Mouse (Mus musculus) adipocyte (in vitro differentiated cells): ENCODE measurements at regions not wholly inside any gene's neighbourhood (a gene's known extent, or its start where the extent isn't known, plus 50 kb on each side); places are given as distances from the start of the nearest gene placed in this dataset.
"Not testable (repeated sequence)": the region's sequence is repeated elsewhere in the genome, so short reads cannot be mapped to it uniquely, and the experiment has no call there.

Source experiments
- DNase-seq: peaks from one replicate; pipeline ENCODE4 v3.0.0-alpha.2; 2016; ENCODE audit warnings: low spot score

DNA sequence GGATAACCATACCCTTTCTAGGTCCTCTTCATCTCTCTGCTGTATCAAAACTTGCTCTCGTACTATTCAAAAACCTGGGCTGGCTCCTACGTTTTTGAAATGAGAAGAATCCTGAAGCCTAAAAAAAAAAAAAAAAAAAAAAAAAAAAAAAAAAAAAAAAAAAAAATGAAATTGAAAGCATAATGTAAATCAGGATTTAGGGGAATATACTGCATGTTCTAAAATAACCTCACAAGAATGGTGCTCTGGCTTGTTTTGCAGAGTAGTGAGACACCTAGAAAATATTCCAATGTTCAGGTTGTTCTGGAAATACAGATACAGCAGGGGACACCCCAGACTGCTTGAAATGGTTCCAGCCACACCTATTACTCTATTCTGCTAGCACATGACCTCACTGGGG, 442.0 kb downstream of the Lmo7 start:
- DNase-seq: no peak

- DNase-seq: no peak
Measured at GRCm38 (mm10) chr14:102161291-102162284, 431.8 kb downstream of the Lmo7 start.

- not testable (repeated sequence) for DNase-seq
Measured at GRCm38 (mm10) chr14:102150410-102150809, 420.7 kb downstream of the Lmo7 start.

DNA sequence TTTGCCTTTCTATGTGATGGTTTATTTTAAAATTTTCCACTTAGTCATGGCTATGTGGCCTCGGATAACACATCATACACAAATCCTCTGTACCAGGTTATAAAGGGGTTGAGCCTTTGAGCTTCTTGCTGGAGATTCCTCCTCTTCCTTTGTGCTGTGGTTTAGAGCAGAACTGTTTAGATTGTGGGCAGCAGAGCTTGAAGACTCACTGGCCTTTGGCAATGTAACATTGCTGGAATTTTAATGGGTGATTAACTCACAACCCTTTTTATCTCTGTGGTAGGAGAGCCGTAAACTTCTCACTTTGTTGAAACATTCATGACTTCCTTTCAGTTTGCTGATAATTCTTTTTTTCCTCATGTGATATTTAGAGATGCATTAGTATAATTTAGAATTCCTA, 413.0 kb downstream of the Lmo7 start:
- no peak for DNase-seq

DNA sequence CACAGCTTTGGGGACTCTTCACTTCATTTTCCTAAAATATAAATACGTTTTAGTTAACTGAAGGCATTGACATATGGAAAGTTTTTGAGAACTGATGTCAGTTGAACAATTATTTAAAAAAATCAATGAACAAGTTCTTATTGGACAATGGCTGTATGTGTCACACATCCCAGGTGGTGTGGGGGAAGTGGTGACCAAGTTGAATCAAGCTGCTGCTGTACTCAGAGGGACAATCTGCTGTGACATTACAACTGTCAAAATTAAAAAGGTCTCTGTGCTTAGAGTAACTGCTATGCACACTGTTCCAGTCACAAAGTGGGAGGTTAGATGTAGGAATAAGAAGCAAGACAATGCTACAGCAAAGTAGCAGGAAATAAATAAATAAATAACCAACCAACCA, 409.2 kb downstream of the Lmo7 start:
- no peak for DNase-seq

DNA sequence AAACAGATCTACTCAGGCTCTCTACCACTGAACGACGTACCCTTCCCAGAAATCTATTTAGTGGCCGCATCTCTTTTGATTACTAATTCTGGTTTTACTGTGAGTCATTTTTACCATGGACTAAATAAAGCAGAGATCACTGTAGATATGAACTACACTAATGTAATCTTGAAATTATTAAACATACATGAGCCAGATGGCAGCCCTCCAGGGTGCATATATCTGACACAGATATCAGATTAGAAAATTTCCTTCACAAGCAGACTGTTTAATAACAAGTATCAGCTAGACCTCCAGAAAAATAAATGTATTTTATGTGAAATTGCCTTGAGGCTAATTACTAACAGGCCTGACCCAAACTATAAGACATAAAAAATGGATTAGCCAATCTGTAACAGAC, 388.4 kb downstream of the Lmo7 start:
- no peak for DNase-seq

DNA sequence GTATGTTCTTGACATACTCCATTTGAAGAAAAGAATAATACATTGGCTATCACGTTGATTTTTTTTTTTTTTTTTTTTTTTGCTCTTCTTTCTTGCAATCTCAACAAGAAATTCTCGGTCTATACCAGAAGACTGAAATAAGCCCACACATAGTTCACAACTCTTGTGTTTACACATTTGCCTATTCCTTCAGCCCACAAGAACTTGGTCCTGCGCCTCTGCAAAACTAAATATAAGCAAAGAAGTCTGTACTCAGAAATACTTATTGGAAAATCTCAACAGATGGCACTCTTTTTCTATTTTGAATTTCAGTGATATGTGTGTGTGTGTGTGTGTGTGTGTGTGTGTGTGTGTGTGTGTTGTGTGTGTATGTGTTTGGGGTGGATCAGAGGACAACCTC, 376.4 kb downstream of the Lmo7 start:
- no peak for DNase-seq

DNA sequence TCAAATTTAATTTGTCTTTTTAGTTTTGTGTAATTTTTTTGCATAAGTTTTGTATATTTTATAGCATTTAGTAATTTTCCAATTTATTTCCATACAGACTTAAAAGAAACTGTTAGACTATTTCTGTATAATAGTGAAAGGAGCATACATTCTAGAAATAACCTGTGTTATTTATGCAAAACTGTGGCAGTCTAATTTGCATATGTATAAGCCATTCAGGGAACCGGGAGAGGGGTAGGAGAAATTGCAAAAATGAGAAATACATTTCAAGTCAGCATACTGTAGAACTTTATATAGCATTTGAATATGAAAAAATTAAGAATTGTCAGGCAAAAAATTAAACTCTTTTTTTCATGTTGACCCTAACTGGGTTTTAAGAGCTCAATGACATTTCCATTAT, 364.3 kb downstream of the Lmo7 start:
- no peak for DNase-seq

DNA sequence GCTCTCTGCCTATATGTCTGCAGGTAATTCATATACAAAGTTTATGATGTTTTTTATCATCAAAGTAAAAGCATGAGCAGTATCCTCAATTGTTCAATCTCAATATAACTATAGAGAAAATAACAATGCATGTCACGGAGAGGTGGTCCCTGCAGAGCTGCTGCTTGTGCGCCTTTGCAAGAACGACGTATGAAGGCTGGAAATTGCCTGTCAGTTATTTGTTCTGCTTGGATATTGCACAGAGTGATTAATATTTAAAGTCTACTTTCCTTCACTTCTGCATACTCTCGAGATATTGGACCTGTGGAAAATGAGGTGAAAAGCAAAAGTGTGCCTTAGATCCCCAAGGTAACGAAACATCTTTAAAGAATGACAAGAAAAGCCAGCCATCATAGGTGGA, 362.8 kb downstream of the Lmo7 start:
- no peak for DNase-seq

- no peak for DNase-seq
Measured at GRCm38 (mm10) chr14:102048932-102049331, 319.2 kb downstream of the Lmo7 start.

DNA sequence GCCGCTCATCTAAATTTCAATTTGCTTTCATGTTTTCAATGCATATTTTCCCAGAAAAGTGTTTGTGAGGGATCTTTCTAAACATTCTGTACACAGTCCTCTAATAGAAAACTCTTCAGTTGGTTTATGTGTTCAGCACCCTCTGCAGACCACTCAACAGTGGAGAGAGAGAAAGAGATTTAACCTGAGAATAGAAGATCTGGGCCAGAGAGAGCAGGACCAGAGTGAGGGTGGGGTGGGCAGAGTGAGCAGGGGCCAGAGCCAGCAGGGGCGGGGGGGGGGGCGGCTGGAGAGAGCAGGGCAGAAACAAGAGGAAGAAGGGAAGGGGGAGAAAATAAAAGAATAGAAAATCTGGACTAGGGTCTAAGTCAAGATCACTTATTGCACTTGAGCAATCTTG, 318.7 kb downstream of the Lmo7 start:
- no peak for DNase-seq

DNA sequence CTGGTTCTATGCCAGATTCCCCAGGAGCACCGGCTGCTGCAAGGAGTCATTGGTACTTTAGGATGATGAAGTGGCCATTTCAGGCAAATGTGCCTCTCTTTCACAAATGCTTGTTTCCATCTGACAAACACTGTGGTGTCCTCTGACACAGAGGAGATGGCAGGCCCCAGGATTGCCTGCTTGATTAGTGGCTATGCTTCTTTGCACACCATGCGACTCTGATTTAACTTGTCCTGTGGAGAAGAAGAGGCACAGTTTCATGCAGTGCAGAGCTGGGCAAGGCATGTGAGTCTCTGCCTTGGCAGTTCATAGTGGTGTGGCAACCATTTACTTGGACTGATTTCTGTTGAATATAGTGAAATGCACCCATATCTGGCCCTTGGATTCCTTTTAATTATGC, 308.4 kb downstream of the Lmo7 start:
- DNase-seq: no peak

GRCm38 (mm10) chr14:102037487-102037886, 307.7 kb downstream of the Lmo7 start:
- DNase-seq: no peak

- no peak for DNase-seq
Measured at GRCm38 (mm10) chr14:102031047-102031903, 301.5 kb downstream of the Lmo7 start.

DNA sequence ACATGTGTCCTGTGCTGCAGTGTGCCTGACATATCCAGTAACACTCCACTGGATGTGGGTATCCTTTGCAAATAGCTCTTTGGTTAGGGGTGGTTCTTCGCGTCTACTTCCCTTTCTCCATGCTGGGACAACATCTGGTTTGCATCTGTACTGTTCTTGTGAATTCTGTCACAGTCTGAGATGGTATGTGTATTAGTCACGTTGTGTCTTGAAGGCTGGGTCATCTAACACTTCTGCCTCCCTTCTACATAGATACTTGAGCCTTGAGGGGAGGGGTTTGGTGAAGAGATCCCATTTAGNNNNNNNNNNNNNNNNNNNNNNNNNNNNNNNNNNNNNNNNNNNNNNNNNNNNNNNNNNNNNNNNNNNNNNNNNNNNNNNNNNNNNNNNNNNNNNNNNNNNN, 294.9 kb downstream of the Lmo7 start:
- DNase-seq: no peak

DNA sequence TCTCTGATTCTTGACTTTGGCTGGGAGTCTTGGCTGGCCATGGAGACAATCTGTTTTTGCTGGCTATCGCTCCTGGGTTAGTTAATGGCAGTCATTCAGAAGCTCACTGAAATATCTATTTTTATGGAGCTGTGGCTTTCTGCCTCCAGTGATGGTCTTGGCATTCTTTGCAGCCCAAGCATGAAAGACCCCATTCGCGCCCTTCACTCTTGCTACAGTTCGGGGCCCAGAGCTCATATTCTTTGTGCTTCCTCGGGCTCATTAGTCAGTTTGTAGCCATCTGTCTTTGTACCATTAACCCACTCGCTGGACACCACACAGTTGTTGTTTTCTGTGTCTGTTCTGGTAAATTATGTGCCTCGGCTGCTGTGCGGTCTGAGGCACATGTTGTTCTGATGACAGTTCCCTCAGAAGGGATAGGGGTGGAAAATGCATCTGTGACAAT, 290.4 kb downstream of the Lmo7 start:
- DNase-seq: peak; percentile 10

DNA sequence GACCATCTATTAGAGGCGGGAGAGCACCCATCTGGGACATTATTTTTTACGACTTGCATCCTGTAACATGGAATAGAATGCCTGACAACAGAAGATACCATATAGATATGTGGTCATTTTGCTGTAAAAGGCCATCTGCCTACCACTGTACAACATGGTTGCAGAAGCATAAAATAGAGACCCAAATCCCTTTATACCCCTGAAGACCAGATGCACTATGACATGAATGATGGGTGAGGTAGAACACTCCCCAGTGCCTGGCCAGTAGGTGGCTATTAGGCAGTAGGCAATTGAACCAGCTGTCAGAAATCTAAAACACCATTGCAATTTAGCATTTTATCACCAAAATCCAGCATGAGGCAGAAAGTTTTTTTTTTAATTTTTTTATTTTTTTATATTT, 289.6 kb downstream of the Lmo7 start:
- DNase-seq: no peak

DNA sequence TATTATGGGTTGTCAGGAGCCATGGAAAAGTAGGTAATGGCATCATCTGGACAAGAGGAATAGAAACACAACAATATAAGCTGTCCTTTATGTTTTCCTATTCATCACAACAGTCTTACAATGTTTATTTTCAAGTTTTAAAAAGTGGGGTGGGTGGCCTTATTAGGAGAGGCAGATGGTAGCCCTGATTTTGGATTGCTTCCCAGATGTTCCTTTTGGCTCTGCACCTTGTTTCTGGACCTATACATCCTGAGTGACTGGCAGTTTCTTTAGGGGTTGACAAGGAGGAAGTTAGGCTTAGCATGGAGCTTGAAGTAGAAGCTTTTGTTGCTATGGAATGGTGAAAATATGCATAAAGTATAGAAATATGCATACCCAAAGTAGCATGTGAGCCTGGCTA, 286.8 kb downstream of the Lmo7 start:
- DNase-seq: no peak

DNA sequence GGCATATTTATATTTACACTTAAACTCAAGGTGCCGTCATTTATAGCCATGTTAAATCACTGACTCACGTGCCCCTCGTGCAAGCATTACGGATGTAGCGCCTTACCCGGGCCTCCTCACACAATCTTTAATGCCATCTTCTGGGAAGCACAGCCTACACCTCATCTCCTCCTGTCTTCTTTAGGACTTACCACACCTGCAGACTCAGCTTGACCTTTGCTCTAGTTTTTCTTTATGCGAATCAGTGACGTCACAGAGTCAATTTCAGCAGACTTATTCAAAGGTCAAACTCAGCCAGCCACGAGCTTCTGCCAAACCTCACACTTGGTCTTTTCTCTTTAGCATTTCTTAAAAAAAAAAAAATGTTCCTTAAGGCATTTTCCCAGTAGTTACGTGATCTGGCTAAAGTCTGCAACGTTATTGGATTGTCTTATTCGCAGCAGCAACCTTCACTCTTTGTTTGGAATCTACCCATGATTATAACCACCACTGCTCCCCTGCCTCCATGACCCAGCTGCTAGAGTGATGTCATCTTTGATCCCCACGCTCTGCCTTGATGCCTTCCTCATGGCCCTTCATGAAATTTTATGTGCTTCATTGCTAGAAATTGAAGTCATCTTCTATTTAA, 285.3 kb downstream of the Lmo7 start:
- no peak for DNase-seq

DNA sequence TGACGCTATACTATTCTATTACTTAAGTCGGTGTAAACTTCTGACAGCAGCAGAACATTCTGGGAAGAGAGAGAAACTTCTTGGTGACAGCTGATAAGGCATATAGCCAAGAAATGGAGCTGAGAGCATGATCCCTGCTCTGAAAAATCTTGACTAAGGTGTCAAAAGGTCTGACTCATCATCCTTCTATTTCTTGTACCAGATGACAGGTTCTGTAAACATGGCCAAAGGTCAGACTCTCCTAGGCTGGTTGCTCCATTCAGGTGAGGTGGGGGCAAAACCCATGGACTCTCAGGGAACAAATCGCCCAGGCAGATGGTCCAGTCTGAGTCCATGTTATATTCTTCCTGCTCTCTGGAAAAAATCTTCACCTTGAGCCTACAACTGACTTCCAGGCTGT, 283.5 kb downstream of the Lmo7 start:
- no peak for DNase-seq

- no peak for DNase-seq
Measured at GRCm38 (mm10) chr14:101997535-101997934, 267.8 kb downstream of the Lmo7 start.

DNA sequence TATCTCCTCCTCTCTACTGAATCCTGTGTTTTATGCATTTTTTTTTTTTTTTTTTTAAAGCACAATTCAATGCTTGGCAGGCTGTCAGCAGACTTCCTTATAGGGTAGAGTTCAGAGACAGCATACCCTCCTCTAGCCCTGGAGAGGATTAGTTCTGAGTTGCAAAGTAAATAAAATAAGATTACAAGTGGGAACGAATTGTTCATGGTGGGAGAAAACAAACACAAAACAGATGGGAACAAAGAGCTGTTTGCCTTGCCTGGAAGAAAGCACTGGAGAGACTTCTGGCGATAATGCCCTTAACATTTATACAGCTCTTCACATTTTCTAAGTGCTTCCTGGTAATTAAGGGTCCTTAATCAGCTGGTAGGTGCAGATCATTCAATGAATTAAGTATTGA, 254.6 kb downstream of the Lmo7 start:
- peak; percentile 23 for DNase-seq
